Mouse (Mus musculus) embryo, embryonic 9.5 days (tissue): Measurements from ENCODE around the gene Dock3.

Experiments
- DNase-seq: peaks from one replicate; pipeline ENCODE4 v3.0.0-alpha.2; 2017; ENCODE audit errors: extremely low spot score

The Dock3 gene

DNA sequence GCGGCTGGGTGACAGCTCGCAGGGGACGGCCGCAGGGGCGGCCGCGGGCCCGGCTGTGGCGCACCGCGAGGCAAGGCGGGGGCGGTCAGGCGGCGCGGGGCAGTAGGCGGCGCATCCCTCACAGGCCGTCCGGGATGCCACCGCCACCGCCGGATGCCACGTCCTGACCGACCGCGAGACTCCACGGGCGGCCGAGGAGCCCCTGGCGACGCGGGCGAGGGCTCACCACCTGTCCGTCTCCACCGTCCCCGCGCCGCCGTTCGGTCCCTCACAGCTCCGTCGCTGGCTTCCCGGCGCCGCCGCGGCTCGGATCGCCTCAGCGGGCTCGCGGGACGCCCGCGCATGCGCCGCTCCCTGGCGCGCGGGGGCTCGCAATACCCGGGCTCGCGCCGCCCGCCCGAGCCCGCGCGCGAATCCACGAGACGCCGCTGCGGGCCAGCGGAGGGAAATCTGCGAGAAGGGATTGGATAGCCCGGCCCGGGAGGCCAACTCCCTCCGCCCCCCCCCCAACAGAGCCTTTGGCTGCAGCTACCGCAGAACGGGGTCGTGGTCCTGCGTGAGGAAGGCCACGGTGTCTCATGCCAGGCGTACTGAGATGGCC, at the start of gene Dock3:
TSS of gene Dock3 (minus strand) at position 371 of the 601 bp plus-strand sequence.
- DNase-seq = peak; percentile 69

DNA sequence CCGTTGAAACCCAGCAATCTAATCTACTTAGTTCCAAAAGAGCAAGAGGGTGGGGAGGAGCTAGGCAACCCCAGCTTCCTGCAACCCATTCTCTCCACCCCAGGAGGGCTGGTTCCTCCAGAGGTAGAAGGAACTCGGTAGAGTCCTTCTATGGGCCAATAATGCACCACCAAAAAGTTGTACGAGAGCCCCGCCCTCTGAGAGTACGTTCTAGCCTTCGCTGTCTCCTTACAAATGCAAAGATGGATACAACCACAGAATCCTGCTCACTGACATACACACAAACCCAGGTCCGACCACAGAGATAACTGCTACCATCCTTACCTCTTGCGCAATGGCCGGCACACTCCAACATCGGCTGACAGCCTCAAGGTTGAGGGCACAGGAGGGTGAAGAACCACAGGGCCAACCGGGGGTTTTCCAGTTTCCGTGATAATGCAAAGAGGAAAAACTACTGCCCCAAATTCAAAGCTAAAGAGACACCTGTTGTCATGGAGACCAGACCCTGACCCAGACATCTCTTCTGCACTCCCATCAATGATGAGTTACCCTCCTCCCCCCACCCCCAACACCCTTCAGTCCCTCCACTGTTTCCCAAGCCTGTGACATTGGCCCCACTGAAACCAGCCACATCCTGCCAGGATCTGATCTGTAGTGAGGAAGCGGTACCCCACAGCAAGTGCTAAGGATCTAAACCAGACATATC, 48.8 kb upstream of the Dock3 start:
- DNase-seq = no peak

DNA sequence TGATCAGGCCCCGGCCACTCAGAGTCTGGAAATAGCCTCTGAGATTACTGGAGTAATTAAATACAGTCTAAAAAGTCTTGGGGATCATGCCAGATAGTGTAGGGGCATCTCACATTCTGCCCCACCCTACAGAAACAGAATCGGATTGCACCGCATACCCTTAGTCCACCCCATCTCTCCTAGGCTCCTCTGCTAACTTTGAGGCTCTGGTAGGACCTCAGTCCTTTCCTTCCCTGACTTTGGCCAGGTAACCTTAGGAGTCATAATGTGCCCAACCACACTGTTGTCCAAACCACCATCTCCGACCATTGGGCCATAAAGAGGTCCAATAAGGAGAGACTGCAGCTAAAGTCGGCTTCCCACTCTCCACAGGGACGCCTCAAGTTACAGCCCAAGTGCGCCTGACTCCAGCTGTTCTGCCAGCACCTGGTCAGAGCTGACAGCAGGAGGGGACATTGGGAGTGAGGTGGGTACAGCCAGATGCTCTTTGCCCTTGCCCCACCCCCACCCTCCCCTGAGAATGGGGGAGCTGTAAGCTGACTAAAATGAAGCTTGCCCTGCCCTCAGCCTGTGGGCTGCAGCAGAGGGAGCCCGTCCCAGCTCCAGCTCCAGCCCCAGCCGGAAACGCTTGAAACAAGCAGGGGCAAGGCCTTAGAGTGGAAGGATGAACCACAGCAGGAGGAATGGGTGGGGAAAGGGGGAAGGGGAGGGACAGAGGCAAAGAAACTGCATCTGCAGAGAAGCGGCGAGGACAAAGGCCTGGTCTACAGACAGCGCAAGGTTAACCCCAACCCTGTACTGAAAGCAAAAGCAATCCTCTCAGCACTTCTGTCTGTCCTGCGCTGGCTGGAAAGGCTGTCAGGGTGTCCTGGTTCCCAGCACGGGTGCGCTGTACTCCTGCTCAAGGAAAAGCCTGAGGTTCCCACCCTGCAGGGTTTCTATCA, 47.9 kb upstream of the Dock3 start:
- DNase-seq = peak; percentile 52

DNA sequence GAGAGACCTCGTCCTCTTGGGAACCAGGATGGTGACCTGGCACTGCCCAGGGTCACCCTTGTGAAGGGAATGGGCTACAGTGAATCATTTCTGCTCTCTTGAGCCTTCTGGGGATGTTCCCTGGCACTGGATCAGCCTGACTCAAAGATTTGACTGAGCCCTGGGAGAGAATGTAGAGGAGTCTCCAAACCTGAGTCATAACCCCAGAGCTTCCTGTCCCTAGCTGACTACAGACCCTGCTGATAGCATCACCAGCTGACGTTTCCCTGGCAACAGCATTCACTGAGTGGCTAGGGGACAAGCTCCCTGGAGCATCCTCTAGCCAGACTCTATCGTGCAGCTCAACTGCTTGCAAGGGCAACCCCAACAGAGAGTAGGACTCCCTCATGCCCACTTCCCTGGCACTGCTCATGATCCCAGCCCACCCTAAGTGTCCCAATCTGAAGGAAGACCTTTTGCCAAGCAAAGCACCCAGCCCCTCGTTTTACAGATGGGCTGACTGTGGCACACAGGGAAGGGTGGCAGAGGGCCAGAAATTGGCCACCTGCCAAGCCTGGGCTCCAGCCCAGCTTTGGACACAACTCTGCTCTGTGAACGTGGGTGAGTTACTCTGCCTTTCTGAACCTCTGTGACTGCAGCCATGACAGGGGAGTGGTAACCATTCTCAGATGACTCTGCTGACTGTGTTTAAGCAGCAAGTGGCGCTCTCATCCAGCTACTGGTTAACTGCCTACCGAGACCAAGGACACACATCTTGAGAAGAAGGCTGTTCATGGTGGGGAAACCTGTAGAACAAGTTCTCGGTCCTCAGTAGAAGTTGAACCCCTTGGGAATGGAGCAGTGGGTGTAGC, 47.0 kb upstream of the Dock3 start:
- DNase-seq = no peak

DNA sequence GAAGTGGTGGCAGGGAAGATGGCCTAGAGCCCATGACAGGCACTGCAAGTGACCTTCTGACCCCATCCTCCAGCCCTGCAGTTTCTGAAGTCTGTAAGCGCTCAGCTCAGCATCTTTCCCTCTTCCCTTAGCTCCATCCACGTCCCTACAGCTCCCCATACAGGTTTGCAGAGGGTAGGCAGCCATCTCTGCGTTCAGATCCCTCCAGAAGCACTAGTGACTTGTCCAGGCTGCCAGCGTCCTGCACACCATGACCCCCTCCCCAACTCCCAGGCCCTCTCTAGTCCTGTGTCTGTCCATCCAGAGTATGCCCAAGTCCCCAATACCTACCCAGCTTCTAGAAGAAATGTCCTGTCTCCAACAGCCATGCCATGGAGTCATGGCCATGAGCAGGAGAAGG, 46.4 kb upstream of the Dock3 start:
- no peak for DNase-seq

DNA sequence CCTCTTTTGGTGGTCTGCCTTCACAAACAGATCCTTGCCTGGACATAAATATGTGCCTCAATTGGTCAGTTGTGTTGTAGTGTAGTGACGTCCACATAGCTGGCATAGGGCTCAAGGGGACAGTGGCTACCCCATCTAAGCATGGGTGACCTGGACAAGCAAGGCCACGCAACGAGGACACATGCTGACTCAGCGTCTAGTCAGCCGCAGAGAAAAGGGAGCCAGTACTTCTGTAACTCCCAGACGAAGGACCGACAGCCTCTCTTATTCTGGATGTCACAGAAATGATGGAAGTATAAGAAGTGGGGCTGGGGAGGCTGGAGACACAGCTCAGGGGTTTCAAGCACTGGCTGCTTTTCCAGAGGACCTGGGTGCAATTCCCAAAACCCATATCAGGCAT, 45.9 kb upstream of the Dock3 start:
- no peak for DNase-seq

DNA sequence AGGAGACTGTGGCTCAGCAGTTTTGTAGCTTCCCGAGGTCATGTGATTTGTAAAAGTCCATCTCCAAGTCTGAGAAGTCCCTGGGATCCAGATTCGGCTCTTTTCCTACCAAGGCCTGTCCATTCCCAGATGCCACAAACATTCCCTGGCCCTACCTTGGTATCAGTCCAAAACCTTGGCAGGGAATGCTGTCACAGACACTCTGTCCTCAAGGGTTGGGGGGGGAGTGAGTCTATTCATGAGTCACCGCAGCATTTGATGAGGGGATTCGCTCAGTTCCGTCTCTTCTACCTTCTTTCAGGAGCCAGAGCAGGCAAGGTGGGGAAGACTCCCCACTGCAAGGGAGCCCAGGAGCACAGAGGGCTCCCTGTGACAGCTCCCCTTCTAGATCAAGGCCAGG, 44.0 kb upstream of the Dock3 start:
- no peak for DNase-seq

DNA sequence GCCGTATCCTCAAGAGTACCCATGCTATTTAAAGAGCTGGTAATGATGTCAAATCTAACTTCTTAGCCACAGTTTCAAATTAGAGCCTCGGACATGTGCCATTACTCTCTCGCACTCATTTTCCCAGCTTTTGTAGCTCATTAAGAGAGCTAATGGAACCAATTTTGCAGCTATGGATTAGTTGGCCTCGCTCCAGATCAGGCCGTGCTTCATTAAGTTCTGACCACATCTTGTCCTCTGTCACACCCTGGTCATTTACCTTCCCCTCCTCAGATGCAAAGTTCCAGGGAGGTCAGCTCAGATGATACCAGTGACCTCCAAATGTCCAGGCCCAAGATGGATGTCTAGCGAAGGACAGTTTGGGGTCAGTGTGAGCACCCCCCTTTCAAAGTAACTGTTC, 43.0 kb upstream of the Dock3 start:
- no peak for DNase-seq

DNA sequence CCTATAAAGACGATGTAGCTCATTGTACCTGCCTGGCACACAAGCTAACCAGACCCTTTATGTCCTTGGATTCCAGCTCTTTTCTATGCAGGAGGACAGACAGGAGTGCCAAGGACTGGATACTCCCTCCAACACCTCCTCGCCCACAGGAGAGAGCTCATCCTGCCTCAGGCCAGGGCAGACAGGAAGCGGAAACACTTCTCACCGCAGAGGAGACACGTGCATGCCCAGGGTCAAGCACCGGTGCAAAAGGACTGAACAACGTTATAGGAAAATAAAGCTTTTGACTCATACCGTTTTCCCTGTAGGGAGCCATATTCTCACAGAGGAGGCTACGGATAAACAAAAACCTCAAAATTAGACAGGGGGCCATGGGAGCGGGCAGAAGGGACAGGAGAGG, 41.5 kb upstream of the Dock3 start:
- DNase-seq = no peak

DNA sequence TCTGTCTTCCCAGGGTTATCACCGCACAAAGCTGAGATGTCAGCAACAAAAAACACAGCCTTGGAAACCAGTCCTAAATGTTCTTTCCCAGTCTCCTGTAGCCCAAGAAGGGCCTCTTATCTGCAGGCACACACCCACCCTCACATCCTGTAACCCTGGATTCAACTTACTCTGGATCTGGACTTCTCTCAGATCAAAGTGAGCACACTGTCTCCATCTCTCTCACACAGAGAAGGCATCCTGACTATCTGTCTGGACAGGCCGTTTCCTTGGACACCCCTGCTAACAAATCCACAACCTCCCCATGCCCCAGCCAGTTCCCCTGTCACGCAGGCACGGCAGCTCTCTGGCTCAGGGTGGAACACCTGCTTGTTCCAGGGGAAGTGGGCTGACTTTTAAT, 40.6 kb upstream of the Dock3 start:
- DNase-seq = no peak

DNA sequence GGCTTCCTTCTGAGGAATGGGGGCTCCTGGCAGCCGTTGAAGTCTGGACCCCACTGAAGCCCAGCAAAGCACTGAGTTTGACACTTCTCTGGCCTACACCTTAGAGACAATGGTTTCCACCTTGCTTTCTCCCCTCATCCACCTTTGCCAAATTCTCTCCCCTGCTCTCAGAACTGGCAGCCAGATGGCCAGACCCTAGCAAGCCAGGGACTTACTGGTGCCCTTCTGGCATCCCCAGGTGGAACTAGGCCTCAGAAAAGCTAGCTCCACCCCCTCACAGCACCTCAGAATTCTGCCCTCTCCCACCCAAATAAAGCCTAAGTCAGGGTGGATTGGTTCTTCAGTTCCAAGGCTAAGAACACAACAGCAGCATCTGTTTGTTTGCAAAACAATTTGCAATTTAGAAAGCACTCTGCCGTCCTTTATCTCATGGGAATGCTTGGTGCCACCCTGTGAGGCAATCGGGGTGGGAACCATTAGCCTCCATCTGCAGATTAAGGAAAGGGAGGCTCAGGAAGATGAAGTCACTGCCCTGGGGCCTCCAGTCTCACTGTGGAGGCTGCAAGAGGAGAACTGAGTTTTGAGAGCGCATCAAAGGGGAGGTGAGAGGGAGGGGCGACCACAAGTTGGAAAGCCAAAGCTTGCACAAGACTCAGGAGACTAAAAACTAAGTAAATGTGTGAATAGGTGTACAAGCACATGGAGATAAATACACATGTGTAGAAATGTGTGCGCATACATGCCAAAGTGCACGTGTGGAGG, 39.6 kb upstream of the Dock3 start:
- no peak for DNase-seq

DNA sequence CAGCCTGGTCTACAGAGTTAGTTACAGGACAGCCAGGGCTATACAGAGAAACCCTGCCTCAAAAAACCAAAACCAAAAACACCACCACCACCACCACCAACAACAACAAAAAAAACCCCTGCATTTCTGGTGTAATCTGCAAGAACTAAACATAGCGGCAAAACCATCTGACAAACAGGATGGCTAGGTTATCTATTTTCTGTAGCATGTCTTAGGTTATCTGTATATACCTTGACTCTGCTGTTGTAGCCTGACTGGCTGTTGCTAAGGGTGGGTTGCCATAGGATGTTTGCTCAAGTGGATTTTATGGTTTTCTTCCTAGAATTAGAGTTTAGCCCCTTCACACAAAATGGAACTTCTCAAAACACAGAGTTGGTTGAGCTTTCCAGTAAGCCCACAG, 38.1 kb upstream of the Dock3 start:
- no peak for DNase-seq

DNA sequence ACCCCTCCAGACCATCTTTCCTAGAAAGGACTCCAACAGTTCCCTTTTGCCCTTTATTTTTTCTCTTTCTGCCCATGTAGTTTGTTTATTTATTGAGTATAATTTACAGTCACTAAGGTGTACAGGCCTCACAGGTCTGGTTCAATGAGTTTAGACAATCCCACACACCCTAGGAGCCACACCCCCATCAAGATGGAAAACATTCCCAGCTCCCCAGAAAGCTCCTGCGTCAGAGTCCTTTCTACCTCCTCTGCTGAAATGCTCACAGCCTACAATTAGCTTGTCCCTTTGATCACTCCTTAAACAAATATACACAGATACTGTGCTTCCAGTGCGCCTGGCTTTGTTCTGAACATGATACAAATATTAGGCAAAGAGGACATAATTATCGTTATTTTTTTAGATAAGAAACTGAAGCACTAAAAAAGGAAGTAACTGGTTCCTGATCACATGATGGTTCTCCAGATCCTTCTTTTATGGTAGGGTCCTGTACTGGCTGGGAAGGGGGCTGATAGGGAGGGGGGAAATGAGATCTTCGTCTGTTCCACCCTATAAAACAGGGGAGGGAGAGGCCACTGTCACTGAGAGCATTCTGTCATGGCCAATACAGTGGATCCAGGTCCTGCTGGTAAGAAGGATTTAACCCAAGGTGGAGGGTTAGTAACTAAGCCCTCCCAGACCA, 36.2 kb upstream of the Dock3 start:
- no peak for DNase-seq

DNA sequence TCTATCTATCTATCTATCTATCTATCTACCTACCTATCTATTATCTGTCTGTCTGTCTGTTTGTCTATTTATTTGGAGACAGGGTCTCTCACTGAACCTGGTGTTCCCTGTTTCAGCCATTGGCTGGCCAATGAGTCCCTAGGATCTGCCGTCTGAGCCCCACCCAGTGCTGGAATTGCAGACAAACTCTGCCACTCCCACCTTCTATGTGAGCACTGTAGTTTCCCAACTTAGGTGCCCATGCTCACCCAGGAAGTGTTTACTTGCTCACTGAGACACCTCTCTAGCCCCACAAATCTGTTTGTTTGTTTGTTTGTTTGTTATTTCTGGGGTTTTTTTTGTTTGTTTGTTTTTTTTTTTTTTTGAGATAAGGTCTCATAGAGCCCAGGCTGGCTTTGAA, 35.3 kb upstream of the Dock3 start:
- no peak for DNase-seq

DNA sequence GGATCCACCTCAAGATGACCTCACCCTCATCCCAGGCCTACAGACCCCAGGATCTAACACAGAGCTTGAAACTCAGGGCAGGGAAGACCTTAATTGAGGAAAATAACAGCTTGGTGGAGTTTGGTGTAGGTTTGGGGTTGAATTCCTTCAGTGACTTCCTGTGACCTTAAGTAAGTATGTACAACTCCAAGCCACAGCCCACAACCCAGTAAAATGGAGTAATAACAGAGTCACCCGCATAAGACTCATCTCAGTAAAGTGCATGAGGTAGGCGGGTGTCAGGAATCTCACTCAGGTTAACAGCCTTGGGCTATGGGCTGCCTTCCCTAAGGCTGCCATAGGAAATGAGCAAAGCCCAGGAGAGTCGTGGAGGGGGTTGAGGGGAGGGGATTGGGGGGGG, 33.0 kb upstream of the Dock3 start:
- DNase-seq = no peak

DNA sequence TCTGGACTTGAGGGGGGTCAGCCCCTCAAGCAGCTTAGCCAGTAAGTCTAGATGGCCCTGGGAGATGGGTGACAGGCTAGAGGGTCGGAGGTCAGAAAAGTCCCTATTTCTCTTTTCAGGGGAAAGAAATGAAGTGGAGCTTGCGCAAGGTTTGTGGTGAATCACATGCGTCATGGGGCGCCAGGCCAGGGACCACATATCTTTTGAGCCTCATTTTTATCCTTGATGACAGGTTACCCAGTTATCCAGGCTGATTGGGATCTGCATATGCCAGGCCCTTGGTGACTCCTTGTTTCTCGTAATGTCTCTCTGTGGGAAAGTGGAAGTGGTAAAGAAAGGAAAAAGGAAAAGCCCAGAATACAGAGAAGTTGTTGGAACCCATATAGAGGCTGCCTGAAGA, 32.2 kb upstream of the Dock3 start:
- no peak for DNase-seq

DNA sequence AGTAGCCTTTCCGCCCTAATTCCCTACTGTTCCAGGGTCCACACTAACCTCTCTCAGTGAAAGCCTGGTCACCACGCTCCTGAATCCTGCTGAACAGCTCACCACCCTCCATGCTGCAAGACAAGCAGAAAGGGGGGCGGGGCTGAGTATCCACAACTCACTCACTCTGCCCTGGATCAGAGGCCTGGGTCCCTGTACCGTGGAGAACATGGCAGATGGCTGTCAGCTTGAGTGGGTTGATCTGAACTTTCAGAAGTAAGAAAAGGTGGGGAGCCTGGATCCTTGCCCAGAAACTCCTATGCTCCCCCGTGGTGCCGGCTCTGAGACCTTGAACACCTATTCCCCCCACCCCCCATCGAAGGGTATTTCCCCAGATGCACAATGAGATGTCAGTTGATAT, 30.7 kb upstream of the Dock3 start:
- no peak for DNase-seq

DNA sequence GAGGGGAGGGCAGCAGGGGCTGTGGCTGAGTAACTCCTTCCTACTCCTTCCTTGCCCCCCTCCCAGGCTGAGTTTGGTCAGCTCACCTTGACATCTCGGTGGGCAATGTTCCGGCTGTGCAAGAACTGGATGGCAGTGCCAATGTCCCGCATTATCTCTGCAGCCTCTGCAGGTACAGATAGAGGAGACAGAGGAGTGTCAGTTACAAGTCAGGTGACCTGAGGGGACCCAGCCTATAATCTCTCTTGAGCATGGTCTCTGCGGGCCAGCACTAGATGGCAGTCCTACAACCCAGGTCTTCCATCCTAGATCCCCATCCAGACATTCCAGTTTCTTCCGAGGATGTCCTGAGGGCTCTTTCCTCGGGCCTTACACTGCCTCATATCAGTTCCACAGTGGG, 30.1 kb upstream of the Dock3 start:
- DNase-seq = no peak

DNA sequence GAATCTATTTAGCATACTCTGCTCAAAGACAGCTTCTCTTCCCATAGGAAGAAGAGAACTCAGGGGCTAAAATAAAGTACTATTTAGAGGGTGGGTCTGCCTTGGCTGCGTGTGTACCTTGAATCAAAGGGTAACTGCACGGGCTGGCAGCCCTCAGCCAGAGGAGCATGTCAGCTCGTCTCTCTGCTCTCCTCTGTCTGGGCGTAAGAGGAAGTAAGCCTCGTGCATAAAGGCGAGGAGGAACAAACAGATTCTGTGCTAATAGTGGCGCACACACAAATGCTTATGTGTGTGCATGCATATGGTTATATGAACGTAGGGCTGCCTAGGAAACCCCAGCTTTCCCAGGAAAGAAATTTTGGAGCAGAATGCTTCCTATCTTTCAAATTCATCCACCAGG, 29.1 kb upstream of the Dock3 start:
- DNase-seq = no peak

DNA sequence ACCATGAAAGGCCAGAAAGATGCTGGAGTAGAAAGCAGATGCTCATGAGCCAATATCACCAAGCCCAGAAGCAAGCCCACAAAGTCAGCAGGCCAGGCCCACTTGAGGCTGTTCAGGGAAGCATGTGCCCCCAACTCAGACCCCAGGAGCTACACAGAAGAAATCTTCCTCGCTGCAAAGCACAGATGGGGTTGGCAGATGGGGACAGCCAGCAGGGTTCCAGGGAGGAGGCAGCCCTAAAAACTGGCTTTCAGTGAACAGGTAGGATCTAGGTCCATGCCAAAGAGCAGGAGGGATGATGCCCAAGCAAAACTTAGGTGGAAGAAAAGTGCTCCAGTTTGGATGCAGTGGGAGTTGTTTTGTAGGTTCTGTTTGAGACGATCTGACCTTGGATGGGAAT, 28.7 kb upstream of the Dock3 start:
- DNase-seq = no peak

DNA sequence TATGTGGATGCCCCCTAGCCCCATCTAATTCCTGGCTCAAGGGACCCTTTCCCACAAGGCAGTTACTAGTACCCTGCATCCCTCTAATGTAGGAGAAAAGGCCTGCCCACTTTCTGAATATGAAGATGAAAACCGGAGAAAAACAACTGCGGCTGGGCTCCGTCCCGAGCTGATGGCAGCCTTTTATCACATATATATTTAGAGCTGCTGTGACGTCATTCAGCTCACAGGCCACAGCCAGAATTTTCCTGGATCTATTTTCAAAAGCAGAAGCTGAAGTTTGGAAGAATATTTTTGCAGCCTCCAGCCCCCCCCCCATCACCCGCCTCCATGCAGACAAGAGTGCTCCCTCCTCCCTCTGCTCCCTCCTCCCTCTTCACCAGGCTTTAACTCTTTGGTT, 27.9 kb upstream of the Dock3 start:
- no peak for DNase-seq
